ENCODE assay signal across 29 mouse cellular contexts in the genomic region with DNA sequence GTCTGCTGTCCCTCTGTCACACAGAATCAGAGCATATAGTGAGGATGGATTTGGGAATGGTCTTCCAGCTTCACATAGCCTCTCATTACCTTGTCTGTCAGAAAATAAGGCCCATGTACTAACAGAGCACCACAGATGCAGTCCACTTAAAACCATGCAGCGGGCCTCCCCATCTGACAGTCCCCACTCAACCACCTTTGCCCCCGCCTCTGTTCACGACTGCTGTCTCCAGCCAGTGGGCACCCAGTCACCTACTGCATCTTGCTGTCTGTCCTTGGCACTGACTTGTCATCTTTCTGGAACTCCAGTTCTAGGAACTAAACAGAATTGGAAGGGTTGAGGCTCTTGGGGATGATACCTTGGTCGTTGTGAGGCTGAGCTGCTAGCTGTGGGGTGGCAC. TPM values are rescaled to one million over a fixed set of nuclear protein-coding genes. Genes with fewer than 3 reads are reported as not detected.
DNase-seq lines count a peak whose midpoint lies in the region; ATAC-seq and TF ChIP-seq lines count a peak whose summit lies in the region.
"Had no signal": no experiment of that assay in that cellular context is flagged by ENCODE, and none has a peak within 500 bp of the region (broad histone marks: within the 10 kb centered on the region; RNA-seq: fewer than 3 reads in every experiment).

No protein-coding gene starts in this region.

- no peak overlapping the region for H3K27ac ChIP-seq in heart, embryonic 12.5 days (ENCODE audit: poor library complexity, severe bottlenecking)
- H3K27ac ChIP-seq in testis, adult 2 months (ENCODE audit: control insufficient read depth, insufficient read depth, low read depth, low read length) = peak overlapping the region; percentile 11; the same call in 1 of the 2 replicates
- H3K27ac ChIP-seq: embryonic facial prominence, embryonic 13.5 days; embryonic facial prominence, embryonic 15.5 days; forebrain, embryonic 10.5 days had no signal

- no peak overlapping the region for H3K4me3 ChIP-seq in heart, embryonic 12.5 days
- H3K4me3 ChIP-seq in megakaryocyte, embryonic 14.5 days (replicated peaks) = peak overlapping the region; percentile 15
- H3K4me3 ChIP-seq in testis, adult 2 months (ENCODE audit: control insufficient read depth, low read depth, low read length) = no peak overlapping the region
- H3K4me3 ChIP-seq: embryonic facial prominence, embryonic 13.5 days; embryonic facial prominence, embryonic 15.5 days; erythroblast, embryonic 14.5 days; forebrain, embryonic 10.5 days; forebrain, embryonic 12.5 days had no signal

- TF ChIP-seq POLR2A in testis, adult 2 months (IDR thresholded peaks at IDR 0.05; ENCODE audit: control insufficient read depth, low read depth, low read length) = no peak

- H3K4me1 ChIP-seq in heart, embryonic 12.5 days (replicated peaks) = peaks cover 30% of the 10 kb centered on the region
- peaks cover 79% of the 10 kb centered on the region for H3K4me1 ChIP-seq in megakaryocyte, embryonic 14.5 days
- H3K4me1 ChIP-seq in testis, adult 2 months (ENCODE audit: control insufficient read depth, insufficient read depth, low read length) = no peaks in the 10 kb centered on the region; the same call in 1 of the 2 replicates

- H3K27me3 ChIP-seq in heart, embryonic 12.5 days (replicated peaks) = no peaks in the 10 kb centered on the region
- H3K27me3 ChIP-seq in megakaryocyte, embryonic 14.5 days (replicated peaks) = no peaks in the 10 kb centered on the region
- H3K27me3 ChIP-seq in testis, adult 2 months (ENCODE audit: control insufficient read depth, insufficient read depth, low read length) = no peaks in the 10 kb centered on the region
- H3K27me3 ChIP-seq: CH12.LX; embryonic facial prominence, embryonic 13.5 days; embryonic facial prominence, embryonic 15.5 days; forebrain, embryonic 12.5 days; Patski had no signal

- peaks cover 78% of the 10 kb centered on the region for H3K36me3 ChIP-seq in heart, embryonic 12.5 days
- peaks cover 78% of the 10 kb centered on the region for H3K36me3 ChIP-seq in megakaryocyte, embryonic 14.5 days (replicated peaks; ENCODE audit: low read length)
- peaks cover 9% of the 10 kb centered on the region for H3K36me3 ChIP-seq in testis, adult 2 months (ENCODE audit: control insufficient read depth, insufficient read depth, low read length)

- H3K4me2 ChIP-seq in heart, embryonic 12.5 days = no peak overlapping the region
- H3K4me2 ChIP-seq: embryonic facial prominence, embryonic 13.5 days; embryonic facial prominence, embryonic 15.5 days had no signal

- no peak for TF ChIP-seq CTCF in testis, adult 2 months (IDR thresholded peaks at IDR 0.05; ENCODE audit: control insufficient read depth, insufficient read depth, insufficient replicate concordance, low read depth, low read length)

- no peak overlapping the region for H3K9ac ChIP-seq in heart, embryonic 12.5 days
- H3K9ac ChIP-seq: embryonic facial prominence, embryonic 15.5 days; forebrain, embryonic 12.5 days had no signal

- peak; percentile 91 for DNase-seq in heart, adult 11 months
- DNase-seq in testis, postnatal 14 days (ENCODE audit: low spot score) = no peak
- DNase-seq: adrenal gland, postnatal 10 days; adrenal gland, postnatal 25 days; B cell, adult 2 months; cerebellum, adult 11 months; cerebellum, adult 18-20 months; cerebellum, adult 8-10 months; cerebellum, adult 9-11 months; cerebellum, postnatal 14 days; cerebellum, postnatal 36 days; embryo, embryonic 11 days had no signal

- 87% methylated on average over 4 of the region's 4 CpGs for WGBS in heart, embryonic 12.5 days

- ATAC-seq in heart, embryonic 12.5 days (ENCODE audit: insufficient number of reproducible peaks, low FRiP score) = no peak
- ATAC-seq in megakaryocyte, adult 5-6 weeks (ENCODE audit: poor library complexity, severe bottlenecking) = no peak
- ATAC-seq: activated CD4-positive, CD25-positive, alpha-beta regulatory T cell, adult 4 months; CD4-positive, CD25-positive, alpha-beta regulatory T cell, adult 4 months; forebrain, embryonic 14.5 days; forebrain, embryonic 16.5 days; Patski had no signal

- no peaks in the 10 kb centered on the region for H3K9me3 ChIP-seq in heart, embryonic 12.5 days (replicated peaks)
- no peaks in the 10 kb centered on the region for H3K9me3 ChIP-seq in megakaryocyte, embryonic 14.5 days
- H3K9me3 ChIP-seq: embryonic facial prominence, embryonic 13.5 days; embryonic facial prominence, embryonic 15.5 days; forebrain, embryonic 10.5 days; forebrain, embryonic 12.5 days; G1E had no signal

RNA-seq across cellular contexts. Expression of a gene that starts 4.3 kb away (rescaled TPM):
- 93.1 and 101 TPM in 2 replicates for polyA plus RNA-seq in heart, embryonic 12.5 days (2016; fragmentation: Nextera tagmentation; extraction: Ambion mirVana)
- polyA plus RNA-seq in megakaryocyte, embryonic 14.5 days (2012; ENCODE audit: insufficient read depth, low replicate concordance) = 30.0 and 79.6 TPM in 2 replicates
- 53.5 and 59.6 TPM in 2 replicates for total RNA-seq in megakaryocyte, adult 5-6 weeks (2015)
- total RNA-seq in megakaryocyte, adult 5-6 weeks (2017) = 65.8 and 76.1 TPM in 2 replicates
- 104 and 116 TPM in 2 replicates for polyA plus RNA-seq in testis, adult 2 months (2012; rRNA removed)

RNA-seq across cellular contexts. Expression of a gene that starts 4.5 kb away (rescaled TPM):
- polyA plus RNA-seq in heart, embryonic 12.5 days (2016; fragmentation: Nextera tagmentation; extraction: Ambion mirVana) = 61.1 and 61.2 TPM in 2 replicates
- polyA plus RNA-seq in megakaryocyte, embryonic 14.5 days (2012; ENCODE audit: insufficient read depth, low replicate concordance) = 75.4 and 129 TPM in 2 replicates
- total RNA-seq in megakaryocyte, adult 5-6 weeks (2015) = 54.5 and 68.8 TPM in 2 replicates
- 78.1 and 92.6 TPM in 2 replicates for total RNA-seq in megakaryocyte, adult 5-6 weeks (2017)
- 92.2 and 99.2 TPM in 2 replicates for polyA plus RNA-seq in testis, adult 2 months (2012; rRNA removed)

RNA-seq across cellular contexts. Expression of a gene that starts 20.6 kb away (rescaled TPM):
- 253 and 282 TPM in 2 replicates for polyA plus RNA-seq in heart, embryonic 12.5 days (2016; fragmentation: Nextera tagmentation; extraction: Ambion mirVana)
- polyA plus RNA-seq in megakaryocyte, embryonic 14.5 days (2012; ENCODE audit: insufficient read depth, low replicate concordance) = 90.4 and 344 TPM in 2 replicates
- 43.6 and 52.6 TPM in 2 replicates for total RNA-seq in megakaryocyte, adult 5-6 weeks (2015)
- total RNA-seq in megakaryocyte, adult 5-6 weeks (2017) = 48.3 and 64.2 TPM in 2 replicates
- polyA plus RNA-seq in testis, adult 2 months (2012; rRNA removed) = 253 and 274 TPM in 2 replicates

RNA-seq across cellular contexts. Expression of a gene that starts 24.3 kb away (rescaled TPM):
- polyA plus RNA-seq in heart, embryonic 12.5 days (2016; fragmentation: Nextera tagmentation; extraction: Ambion mirVana) = 1,231 and 1,273 TPM in 2 replicates
- polyA plus RNA-seq in megakaryocyte, embryonic 14.5 days (2012; ENCODE audit: insufficient read depth, low replicate concordance) = 9,023 and 9,040 TPM in 2 replicates
- total RNA-seq in megakaryocyte, adult 5-6 weeks (2015) = 757 and 782 TPM in 2 replicates
- total RNA-seq in megakaryocyte, adult 5-6 weeks (2017) = 1,133 and 1,354 TPM in 2 replicates
- 1,820 and 2,071 TPM in 2 replicates for polyA plus RNA-seq in testis, adult 2 months (2012; rRNA removed)

RNA-seq across cellular contexts. Expression of a gene that starts 34.7 kb away (rescaled TPM):
- polyA plus RNA-seq in heart, embryonic 12.5 days (2016; fragmentation: Nextera tagmentation; extraction: Ambion mirVana) = 0.35 and 0.40 TPM in 2 replicates
- polyA plus RNA-seq in megakaryocyte, embryonic 14.5 days (2012; ENCODE audit: insufficient read depth, low replicate concordance) = 2.6 and 23.3 TPM in 2 replicates
- total RNA-seq in megakaryocyte, adult 5-6 weeks (2015) = 0.71 and 1.2 TPM in 2 replicates
- 0.44 and 0.49 TPM in 2 replicates for total RNA-seq in megakaryocyte, adult 5-6 weeks (2017)
- 2.0 and 2.3 TPM in 2 replicates for polyA plus RNA-seq in testis, adult 2 months (2012; rRNA removed)
- total RNA-seq: common myeloid progenitor, adult 5-6 weeks had no signal
